Mouse (Mus musculus): ENCODE data around the gene Wnk3.
A peak's percentile ranks its signal among the peaks of the same experiment; 100 is the strongest.
"Not testable (repeated sequence)": the region's sequence is repeated elsewhere in the genome, so short reads cannot be mapped to it uniquely, and the experiment has no call there.

Wnk3 gene

GRCm38 (mm10) chrX:151197778-151198177 is at the start of gene Wnk3:
Gene Wnk3 (plus strand): TSS chrX:151198078.
- no peak for DNase-seq (ENCODE audit: low read depth in 1 of 2, low spot score in 2 of 2)

GRCm38 (mm10) chrX:151158414-151158813 is 39.5 kb upstream of the Wnk3 start:
- no peak for DNase-seq (ENCODE audit: low read depth in 1 of 2, low spot score in 2 of 2)

- no peak for DNase-seq (ENCODE audit: low read depth in 1 of 2, low spot score in 2 of 2)
Observed at GRCm38 (mm10) chrX:151168438-151169131, 29.3 kb upstream of the Wnk3 start.

GRCm38 (mm10) chrX:151169261-151169961 is 28.5 kb upstream of the Wnk3 start:
- DNase-seq (ENCODE audit: low read depth in 1 of 2, low spot score in 2 of 2), result no peak

GRCm38 (mm10) chrX:151173134-151173533 is 24.7 kb upstream of the Wnk3 start:
- not testable (repeated sequence) for DNase-seq (ENCODE audit: low read depth in 1 of 2, low spot score in 2 of 2)

GRCm38 (mm10) chrX:151298329-151298728 is 100.5 kb downstream of the Wnk3 start:
- no peak for DNase-seq (ENCODE audit: low read depth in 1 of 2, low spot score in 2 of 2)

- no peak for DNase-seq (ENCODE audit: low read depth in 1 of 2, low spot score in 2 of 2)
Observed at GRCm38 (mm10) chrX:151313732-151314131, 115.9 kb downstream of the Wnk3 start.

- no peak for DNase-seq (ENCODE audit: low read depth in 1 of 2, low spot score in 2 of 2)
Observed at GRCm38 (mm10) chrX:151333615-151334014, 135.7 kb downstream of the Wnk3 start.

- DNase-seq (ENCODE audit: low read depth in 1 of 2, low spot score in 2 of 2), result no peak
Observed at GRCm38 (mm10) chrX:151337804-151338203, 139.9 kb downstream of the Wnk3 start.

GRCm38 (mm10) chrX:151343761-151344500 is 146.1 kb downstream of the Wnk3 start, which contains the start of gene Fam120c:
Gene Fam120c (plus strand): TSS chrX:151344175.
- DNase-seq (ENCODE audit: low read depth in 1 of 2, low spot score in 2 of 2), result peak in 1 of 2 experiments; percentile 60

- peak in 1 of 2 experiments; percentile 11 for DNase-seq (ENCODE audit: low read depth in 1 of 2, low spot score in 2 of 2)
Observed at GRCm38 (mm10) chrX:151344501-151344984, 146.7 kb downstream of the Wnk3 start.

- DNase-seq (ENCODE audit: low read depth in 1 of 2, low spot score in 2 of 2), result no peak
Observed at GRCm38 (mm10) chrX:151345333-151346125, 147.7 kb downstream of the Wnk3 start.

GRCm38 (mm10) chrX:151347278-151347677 is 149.4 kb downstream of the Wnk3 start:
- DNase-seq (ENCODE audit: low read depth in 1 of 2, low spot score in 2 of 2), result no peak

GRCm38 (mm10) chrX:151349322-151349721 is 151.4 kb downstream of the Wnk3 start:
- DNase-seq (ENCODE audit: low read depth in 1 of 2, low spot score in 2 of 2), result no peak
